Mouse (Mus musculus) left cerebral cortex, postnatal 14 days (tissue): ENCODE results near the gene Itpkc. TPM values are rescaled to one million over a fixed set of nuclear protein-coding genes. Genes with fewer than 3 reads are reported as not detected.
A peak's percentile ranks its signal among the peaks of the same experiment; 100 is the strongest.

Source experiments
- DNase-seq, 2 experiments: peaks; one replicate each; pipeline ENCODE4 v3.0.0; 2021 to 2022; ENCODE audit warnings: low spot score in 2 of 2, mixed read lengths in 1 of 2
- intact Hi-C: fragments of 180-260 bp; cut with DNase I; formaldehyde crosslinking; loops from one replicate; pipeline ENCODE4 v1.15.1; 2025
- long read RNA-seq, 2 experiments: library from polyadenylated mRNA; stranded (forward); transcript quantifications; one replicate each; pipeline ENCODE4 v2.0.0; 2021
- total RNA-seq, 2 experiments: library from RNA; stranded (reverse); gene quantifications; 2 replicates each; pipeline ENCODE4 v1.2.3; 2021

Itpkc gene
- total RNA-seq, result 1 to 10 TPM; 7.3 to 8.0 TPM
- long read RNA-seq, experiment 1, partial matches to known transcripts, result 0 of 3 reads
- long read RNA-seq, experiment 1, other reads (novel, unspliced or antisense), result 1 of 3 reads
- long read RNA-seq, experiment 2, transcript Itpkc-201 (7 exons, 3,247 nt), result major isoform, 9 of 16 reads
- long read RNA-seq, experiment 2, partial matches to known transcripts, result 2 of 16 reads
- long read RNA-seq, experiment 2, other reads (novel, unspliced or antisense), result 5 of 16 reads

GRCm38 (mm10) chr7:27228281-27228821 is at the start of gene Itpkc:
Gene Itpkc, minus strand, starts transcription at chr7:27228661.
- intact Hi-C loops, result no loop called here
- peak; percentile 91 to 92 for DNase-seq

- DNase-seq, result no peak
- intact Hi-C loops, result no loop called here
These were observed 48.7 kb upstream of the Itpkc start for GRCm38 (mm10) chr7:27277191-27277590.

- DNase-seq, result no peak
- intact Hi-C loops, result no loop called here
These were observed 47.6 kb upstream of the Itpkc start for GRCm38 (mm10) chr7:27276021-27276420.

DNA sequence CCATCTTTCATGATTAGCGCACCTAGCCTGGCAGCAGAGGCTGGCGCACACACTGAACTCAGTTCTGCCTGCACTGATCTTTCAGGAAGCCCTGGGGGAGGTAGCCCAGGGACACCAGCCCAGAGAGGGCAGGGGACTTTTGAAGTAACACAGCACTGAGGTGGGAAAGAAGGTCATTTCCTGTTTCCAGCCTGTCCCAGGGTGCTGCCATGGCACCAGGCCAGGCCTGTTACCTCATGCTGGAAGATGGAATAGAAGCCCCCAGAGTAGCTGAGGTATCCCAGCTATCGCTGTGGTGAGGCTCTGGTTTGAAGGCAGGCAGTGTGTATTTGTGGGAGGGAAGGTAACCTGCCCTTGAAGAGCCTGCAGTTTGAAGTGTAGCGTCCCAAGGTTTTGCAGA is 46.5 kb upstream of the Itpkc start:
- no peak for DNase-seq
- intact Hi-C loops, result no loop called here

DNA sequence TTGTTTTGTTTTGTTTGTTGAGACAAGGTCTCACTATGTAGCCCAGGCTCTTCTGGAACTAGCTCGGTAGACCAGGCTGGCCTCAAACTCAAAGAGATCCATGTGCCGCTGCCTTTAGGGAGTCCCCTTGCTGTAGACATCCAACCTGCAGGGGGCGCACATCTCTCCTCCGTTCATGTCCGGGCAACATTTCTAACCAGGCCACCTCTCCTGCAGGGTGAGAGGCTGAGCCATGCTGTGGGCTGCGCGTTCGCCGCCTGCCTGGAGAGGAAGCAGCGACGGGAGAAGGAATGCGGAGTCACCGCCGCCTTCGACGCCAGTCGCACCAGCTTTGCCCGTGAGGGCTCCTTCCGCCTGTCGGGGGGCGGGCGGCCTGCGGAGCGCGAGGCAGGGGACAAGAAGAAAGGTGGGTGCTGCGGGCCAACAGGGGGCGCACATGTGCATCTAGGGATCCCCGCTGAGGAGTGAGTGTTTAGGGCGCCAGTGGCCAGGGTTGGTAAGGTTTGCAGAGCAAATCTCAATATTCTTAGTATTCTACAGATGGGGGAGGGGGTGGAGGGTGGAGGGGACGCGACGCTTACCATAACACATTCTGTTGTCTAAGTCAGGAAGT is 45.4 kb upstream of the Itpkc start:
- intact Hi-C loops, result no loop called here
- no peak for DNase-seq

DNA sequence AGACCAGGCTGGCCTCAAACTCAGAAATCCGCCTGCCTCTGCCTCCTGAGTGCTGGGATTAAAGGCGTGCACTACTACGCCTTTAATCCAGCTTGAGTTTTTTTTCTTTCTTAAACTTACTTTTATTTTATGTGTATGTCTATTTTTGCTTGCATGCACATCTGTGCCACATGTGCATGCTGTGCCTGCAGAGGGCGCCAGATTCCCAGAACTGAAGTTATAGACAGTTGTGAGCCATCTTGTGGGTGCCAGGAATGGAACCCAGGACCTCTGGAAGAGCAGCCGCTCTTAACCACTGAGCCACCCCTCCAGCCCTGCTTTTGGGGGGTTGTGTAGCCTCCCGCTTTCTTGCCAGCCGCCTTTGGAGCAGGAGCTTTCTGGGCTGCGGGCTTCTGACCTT is 43.0 kb upstream of the Itpkc start:
- no peak for DNase-seq
- intact Hi-C loops, result no loop called here

DNA sequence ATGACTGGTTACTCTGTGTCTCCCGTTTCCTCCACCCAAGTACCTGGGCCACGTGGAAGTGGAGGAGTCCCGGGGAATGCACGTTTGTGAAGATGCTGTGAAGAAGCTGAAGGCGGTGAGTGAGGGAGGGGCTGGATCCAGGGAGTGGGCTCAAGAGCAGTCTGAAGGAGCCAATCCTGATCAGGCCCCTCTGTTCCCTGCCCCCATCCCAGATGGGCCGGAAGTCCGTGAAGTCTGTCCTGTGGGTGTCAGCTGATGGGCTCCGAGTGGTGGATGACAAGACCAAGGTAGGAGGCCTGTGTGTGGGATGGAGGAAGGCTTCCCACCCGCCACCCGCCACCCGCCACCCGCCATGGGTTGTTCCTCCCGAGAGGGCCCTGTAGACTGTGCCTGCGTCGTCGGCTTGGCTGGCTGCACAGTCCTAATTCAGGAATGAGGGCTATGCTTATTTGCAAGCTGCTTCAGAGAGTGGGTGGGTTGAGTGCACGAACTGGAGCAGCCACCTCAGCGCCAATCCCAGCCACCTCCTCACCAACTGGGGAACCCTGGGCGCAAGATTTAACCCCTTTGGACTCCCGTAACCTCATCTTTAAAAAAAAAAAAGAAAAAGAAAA is 38.2 kb upstream of the Itpkc start:
- intact Hi-C loops, result no loop called here
- peak; percentile 80 to 88 for DNase-seq

DNA sequence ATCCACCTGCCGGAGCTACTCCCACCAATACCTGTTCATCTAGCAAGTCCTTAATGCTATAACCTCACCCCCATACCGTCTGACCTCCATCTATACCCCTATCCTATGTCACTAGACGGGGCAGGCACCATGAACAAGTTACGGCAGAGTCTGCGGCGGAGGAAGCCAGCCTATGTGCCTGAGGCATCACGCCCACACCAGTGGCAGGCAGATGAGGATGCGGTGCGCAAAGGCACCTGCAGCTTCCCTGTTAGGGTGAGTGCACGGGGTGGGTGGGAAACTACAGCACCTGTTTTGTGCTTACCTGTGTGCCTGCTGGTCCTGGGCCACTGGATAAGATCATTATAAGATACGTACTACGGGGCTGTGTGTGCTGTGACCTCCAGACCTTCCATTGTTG is 36.3 kb upstream of the Itpkc start:
- intact Hi-C loops, result no loop called here
- peak in 1 of 2 experiments; percentile 36 for DNase-seq

DNA sequence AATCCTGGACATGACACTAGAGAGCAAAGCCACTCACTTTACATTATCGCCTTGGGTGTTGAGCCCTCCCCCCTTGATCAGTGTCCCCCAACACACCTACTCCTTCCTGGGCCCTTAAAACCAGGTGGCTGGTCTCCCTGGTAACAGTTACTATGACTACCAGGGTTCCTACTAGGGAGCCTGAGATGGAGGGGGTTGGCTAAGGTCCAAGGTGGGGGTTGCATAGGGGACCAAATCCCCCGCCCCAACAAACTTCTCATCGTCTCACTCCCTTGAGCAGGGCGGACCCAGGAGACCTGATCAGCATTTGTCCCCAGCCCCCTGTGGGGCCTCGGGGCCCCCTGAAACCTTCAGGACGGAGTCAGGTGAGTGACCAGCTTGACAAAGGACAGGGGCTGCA is 33.4 kb upstream of the Itpkc start:
- intact Hi-C loops, result no loop called here
- DNase-seq, result peak in 1 of 2 experiments; percentile 45

GRCm38 (mm10) chr7:27260856-27261255 is 32.4 kb upstream of the Itpkc start:
- DNase-seq, result peak; percentile 46 to 69
- intact Hi-C loops, result no loop called here

DNA sequence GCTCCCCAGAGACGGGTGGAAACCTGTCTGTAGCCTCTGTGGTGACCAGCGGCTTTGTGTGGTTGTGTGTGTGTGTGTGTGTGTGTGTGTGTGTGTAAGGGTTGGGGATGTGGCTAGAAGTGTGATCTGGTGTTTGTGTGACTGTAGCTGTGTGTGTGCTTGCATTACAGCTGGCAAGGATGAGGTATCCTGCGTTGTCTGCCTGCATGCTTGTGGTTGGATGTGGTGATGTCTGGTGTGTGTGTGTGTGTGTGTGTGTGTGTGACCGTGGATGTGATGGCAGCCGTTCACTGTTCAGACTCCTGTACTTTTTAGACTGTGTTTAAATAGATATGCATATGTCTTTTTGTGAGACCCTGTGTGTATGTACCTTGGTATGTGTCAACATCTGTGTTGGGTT is 31.3 kb upstream of the Itpkc start:
- intact Hi-C loops, result loop anchor here (2.0 kb wide), 1 partner anchor 27 kb away; the partner anchor contains the start of gene Coq8b
- DNase-seq, result peak; percentile 35 to 78

DNA sequence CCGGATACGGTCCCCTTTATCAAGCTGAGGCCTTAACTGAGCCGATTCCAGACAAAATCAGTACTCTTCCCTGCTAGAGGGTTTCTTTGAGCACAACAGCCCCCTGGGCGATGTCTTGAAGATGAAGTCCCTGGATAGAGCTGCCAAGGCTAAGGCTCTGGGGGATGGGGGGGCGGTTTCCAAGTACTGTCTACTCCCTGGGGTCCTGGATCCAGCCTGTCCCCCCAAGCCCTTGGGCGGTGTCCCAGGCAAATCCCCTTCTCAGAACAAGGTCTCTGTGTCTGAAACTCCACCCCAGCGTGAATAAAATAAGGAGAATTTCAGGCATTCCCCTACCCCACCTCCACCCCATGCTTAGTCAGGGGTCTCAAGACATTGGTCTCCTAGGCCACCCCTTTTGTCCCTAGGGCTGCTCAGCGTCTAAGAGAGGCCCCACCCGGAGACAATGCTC is 30.8 kb upstream of the Itpkc start:
- no peak for DNase-seq
- intact Hi-C loops, result loop anchor here (2.0 kb wide), 1 partner anchor 26 kb away; the partner anchor contains the start of gene Coq8b

DNA sequence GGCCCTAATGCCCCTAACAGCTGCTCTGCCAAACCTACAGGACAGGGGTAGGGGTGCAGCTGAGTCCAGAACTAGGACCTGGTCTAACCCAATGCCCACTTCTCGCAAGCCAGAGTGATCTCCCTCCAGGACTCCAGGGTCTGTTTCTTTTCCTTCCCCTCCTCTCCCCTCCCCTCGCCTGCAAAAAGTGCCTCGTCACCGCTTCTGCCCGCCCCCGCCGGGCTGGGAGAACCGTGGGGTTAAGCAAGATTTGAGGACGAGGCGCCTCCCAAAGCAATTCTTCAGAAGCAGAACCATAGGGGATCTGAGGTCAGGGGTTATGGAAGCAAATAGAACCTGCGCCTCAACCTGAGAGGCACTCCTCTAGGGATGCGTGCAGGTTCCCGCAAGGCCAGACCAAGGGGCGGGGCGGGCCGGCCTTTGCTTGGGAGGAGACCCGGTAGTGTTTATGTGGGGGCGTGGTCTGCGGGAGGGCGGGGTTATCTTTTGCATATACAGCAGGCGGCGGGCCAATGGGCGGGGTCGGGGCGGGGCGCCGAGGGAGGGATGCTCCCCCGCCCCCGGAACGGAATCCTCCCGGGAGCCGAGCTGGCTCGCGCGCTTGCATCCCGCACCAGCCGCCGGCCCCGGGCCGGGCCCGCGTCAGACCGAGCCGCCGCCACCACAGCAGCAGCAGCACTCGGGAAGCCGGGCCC is 29.9 kb upstream of the Itpkc start, which contains the start of gene Numbl:
Gene Numbl (plus strand): TSS at position 229 of the 695 bp plus-strand sequence.
- peak; percentile 91 to 92 for DNase-seq
- intact Hi-C loops, result loop anchor here (2.0 kb wide), 1 partner anchor 26 kb away; the partner anchor contains the start of gene Coq8b

GRCm38 (mm10) chr7:27257852-27258204 is 29.4 kb upstream of the Itpkc start:
- intact Hi-C loops, result loop anchor here (2.0 kb wide), 1 partner anchor 25 kb away; the partner anchor contains the start of gene Coq8b

DNA sequence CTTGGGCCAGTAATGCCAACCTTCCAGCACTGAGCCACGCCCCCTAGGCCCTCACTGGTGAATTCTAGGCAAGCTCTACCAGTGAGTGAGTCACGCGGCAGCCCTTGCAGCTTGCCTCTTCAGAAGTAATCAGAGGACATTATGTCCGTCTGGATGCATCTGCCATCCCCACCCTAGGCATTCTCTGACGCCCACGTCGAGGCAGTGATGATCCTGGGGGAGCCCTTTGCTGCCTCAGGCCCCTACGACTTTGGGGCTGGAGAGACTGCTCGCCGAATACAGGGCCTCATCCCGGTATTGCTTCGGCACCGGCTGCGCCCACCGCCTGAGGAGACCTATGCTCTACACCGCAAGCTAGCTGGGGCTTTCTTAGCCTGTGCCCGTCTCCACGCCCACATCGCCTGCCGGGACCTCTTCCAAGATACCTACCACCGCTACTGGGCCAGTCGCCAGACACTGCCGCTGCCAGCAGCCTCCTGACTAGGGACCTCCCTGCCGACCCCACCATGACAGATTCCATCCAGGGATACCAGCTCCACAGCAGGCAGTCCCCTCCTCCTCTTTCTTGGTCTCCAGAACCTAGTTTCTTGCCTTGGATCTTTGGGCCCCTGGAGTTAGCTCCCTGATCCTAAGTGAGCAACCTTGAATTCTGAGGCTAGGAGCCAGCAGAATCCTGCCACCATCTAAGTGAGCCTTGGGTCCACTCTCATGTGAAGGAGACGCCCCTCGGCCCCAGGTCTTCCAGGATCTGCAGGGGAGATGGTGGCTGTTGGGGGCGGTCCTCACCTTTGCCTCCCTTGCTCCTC is 28.8 kb upstream of the Itpkc start:
- DNase-seq, result peak; percentile 73 to 86
- intact Hi-C loops, result no loop called here

More at GRCm38 (mm10) chr7:27257852-27258204, 29.4 kb upstream of the Itpkc start:
- no peak for DNase-seq

DNA sequence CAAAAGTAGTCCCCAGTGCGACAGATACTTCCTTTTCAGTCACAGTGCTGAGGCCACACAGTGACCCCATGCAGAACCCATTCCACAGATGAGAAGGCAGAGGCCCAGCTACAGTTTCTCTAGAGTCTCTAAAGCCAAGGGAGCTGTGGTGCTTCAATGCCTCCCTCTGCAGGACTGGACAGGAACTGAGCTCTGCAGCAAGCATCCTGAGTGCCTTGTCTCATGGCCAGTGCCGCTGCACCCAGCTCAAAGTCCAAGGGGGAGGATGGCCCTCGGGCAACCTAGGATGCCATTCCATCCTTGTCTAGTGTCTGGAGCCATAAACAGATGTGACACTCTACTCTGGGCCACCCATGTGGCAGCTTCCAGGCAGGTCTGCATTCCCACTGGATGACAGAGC is 27.3 kb upstream of the Itpkc start:
- no peak for DNase-seq
- intact Hi-C loops, result no loop called here

DNA sequence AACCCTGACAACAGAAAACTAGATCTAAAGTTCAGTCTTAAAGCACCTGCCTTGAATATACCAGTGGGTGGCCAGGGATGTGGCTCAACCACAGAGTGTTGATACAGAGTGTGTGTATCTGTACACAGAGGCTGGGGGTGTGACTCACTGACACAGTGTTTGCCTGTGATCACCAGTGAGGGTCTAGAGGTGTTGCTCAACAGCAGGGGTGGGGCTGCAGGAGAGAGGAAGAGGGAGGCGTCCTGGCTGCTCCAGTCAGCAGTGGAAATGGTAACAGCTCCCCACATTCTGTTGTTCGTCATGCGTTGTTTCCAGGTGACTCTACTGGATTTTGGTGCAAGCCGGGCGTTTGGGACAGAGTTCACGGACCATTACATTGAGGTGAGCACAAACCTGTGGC is 23.5 kb upstream of the Itpkc start:
- intact Hi-C loops, result no loop called here
- DNase-seq, result no peak

- no peak for DNase-seq
- intact Hi-C loops, result no loop called here
These were observed 21.5 kb upstream of the Itpkc start for GRCm38 (mm10) chr7:27249928-27250327.

GRCm38 (mm10) chr7:27249146-27249545 is 20.7 kb upstream of the Itpkc start:
- no peak for DNase-seq
- intact Hi-C loops, result no loop called here
